Mouse (Mus musculus) bone marrow, adult 2 months (tissue): Measurements from ENCODE around the gene Tnfsf8. TPM values are rescaled to one million over a fixed set of nuclear protein-coding genes. Genes with fewer than 3 reads are reported as not detected.

Experiments
- H3K27ac ChIP-seq: fragments of 200-500 bp; 2 replicates; pipeline ENCODE4 v1.5.1; 2012; ENCODE audit warnings: low read depth, mild to moderate bottlenecking, control low read depth, inconsistent platforms, low read length; ENCODE audit not compliant: control insufficient read depth, poor library complexity, insufficient read depth
- H3K4me1 ChIP-seq: fragments of 200-500 bp; 2 replicates; pipeline ENCODE4 v1.6.1; 2011; ENCODE audit warnings: low read length; ENCODE audit not compliant: control insufficient read depth, insufficient read depth
- H3K4me3 ChIP-seq: fragments of 200-500 bp; replicated peaks from 2 replicates; pipeline ENCODE3; 2011; ENCODE audit warnings: mild to moderate bottlenecking, low read depth, low read length, control low read depth; ENCODE audit not compliant: control insufficient read depth
- CTCF ChIP-seq: fragments of 200-500 bp; IDR thresholded peaks from 2 replicates; pipeline ENCODE4 v1.5.1; 2011; ENCODE audit warnings: low read length, control low read depth; ENCODE audit not compliant: control insufficient read depth, insufficient read depth
- POLR2A ChIP-seq: fragments of 200-500 bp; IDR thresholded peaks from 2 replicates; pipeline ENCODE4 v1.6.1; 2011; ENCODE audit warnings: low read depth, mild to moderate bottlenecking, control low read depth, low read length, borderline replicate concordance; ENCODE audit not compliant: control insufficient read depth
- WGBS: fragments of 180-500 bp; shearing (Covaris S2); methylation state at CpG from one replicate; pipeline ENCODE4 v1.1.7; 2018; 5-methylcytosine and 5-hydroxymethylcytosine counted together
- polyA plus RNA-seq: library from polyadenylated mRNA; stranded (reverse); fragments of >200 nt; gene quantifications from 2 replicates; pipeline ENCODE4 v1.2.4, GENCODE M21; 2011; ENCODE audit warnings: low replicate concordance; ENCODE audit not compliant: missing spikeins, insufficient read depth, insufficient read length

Gene Tnfsf8
- 0.25 and 0.52 TPM in 2 replicates for polyA plus RNA-seq

DNA sequence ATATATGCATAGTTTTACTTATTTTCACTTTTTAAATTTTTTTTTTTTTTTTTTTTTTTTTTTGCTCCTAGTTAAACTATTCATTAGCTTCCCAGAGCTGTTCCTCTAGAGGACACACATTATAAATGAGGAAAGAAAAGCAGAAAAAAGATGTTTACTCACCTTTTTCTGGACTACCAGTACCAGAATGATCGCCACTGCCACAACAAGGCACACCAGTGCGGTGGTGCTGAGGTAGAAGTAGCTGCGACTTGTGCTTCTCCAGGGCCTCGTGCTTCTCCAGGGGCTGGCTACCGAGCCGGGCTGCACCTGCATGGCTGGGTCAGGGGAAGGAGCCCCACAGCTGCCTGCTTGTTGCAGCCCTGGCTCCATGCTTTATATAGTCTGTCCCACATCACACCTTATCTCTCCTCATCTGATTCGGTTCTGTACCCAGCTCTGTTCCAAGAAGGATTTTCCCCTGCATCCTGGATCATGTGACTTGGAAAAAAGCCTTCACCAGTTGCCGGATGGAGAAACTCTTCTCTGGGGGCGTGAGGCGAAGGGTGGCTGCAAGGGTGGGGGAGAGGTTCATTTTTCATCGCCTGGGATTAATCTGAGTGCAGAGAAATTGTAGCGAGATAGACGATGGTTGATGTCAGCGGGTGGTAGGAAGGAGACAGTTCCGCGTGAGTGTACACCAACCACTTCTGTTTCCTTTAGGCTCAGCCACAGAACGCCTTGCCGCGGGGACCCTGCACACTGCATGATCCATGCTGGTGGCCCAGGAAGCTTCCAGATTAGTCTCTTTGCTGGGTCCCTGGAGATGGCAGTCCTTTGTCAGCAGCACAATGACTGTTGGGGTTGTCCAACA, at the start of gene Tnfsf8:
Gene Tnfsf8 (minus strand): TSS at position 660 of the 853 bp plus-strand sequence.
- H3K4me3 ChIP-seq, result no peak within 1 kb of the TSS
- TF ChIP-seq CTCF, result no peak
- no peak for TF ChIP-seq POLR2A
- WGBS, result 7% methylated on average over 19 of the region's 19 CpGs
- no peak within 1 kb of the TSS for H3K27ac ChIP-seq
- peaks cover 2% of the 10 kb centered on the region for H3K4me1 ChIP-seq

DNA sequence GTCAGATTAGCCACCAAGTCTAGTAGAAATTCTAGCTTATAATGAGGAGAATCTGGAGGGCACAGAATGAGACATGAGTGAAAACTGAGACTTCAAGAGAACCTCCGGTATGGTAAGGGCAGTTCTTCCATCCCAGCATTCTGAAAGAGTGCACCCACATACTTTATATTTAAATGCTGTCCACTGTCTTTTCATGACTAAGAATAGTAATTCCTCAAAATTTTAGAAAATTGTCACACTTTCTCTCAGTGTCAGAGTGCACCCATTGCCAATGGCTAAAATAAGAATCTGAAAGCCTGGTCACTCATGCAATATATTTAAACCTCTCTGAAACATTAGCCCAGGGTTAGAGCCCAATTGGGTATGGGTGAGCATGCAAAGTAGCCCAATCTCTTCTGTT, 47.4 kb upstream of the Tnfsf8 start:
- no peak overlapping the region for H3K27ac ChIP-seq
- H3K4me1 ChIP-seq, result no peaks in the 10 kb centered on the region; the same call in 1 of the 2 replicates
- H3K4me3 ChIP-seq, result no peak overlapping the region
- WGBS, result 75% methylated on average over 1 of the region's 1 CpGs
- no peak for TF ChIP-seq CTCF

DNA sequence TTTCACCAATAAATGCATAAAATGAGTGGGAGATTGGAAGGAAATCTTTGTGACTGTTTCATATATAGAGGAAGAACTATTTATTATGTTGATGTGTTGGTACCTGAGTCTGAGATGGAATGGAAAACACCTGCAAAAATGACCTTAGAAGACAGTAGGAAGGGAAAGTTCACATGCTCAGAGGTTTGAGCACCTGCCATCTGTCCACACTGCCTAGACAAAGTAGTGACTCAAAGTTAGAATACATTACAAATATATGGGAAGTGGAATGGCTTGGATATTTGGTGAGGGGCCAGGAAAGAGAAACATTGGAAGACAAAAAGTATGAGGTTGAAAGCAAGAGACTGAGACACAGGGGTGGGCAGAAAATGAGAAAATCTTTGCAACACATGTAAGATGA, 46.3 kb upstream of the Tnfsf8 start:
- H3K4me1 ChIP-seq, result no peaks in the 10 kb centered on the region; the same call in 1 of the 2 replicates
- H3K27ac ChIP-seq, result no peak overlapping the region
- TF ChIP-seq POLR2A (no peak), CTCF (no peak)
- no peak overlapping the region for H3K4me3 ChIP-seq

DNA sequence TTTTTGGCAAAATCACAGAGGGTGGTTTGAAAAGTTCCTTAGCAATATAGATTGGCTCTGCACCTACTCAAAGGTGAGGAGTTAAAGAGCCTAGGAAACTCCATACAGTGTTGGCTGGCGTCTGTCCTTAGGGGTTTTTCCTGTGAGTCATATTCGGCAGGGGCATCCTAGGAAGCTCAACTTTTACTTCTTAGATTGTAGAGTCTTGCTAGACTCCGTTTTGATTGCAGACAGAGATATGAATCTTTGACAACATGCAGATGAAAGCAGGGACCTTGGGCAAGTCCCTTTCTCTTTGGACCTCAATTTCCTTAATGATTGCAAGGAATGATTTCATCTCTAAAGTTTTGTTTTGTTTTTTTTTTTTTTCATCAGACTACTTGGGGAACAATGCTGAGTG, 44.9 kb upstream of the Tnfsf8 start:
- Histone ChIP-seq H3K27ac (no peak overlapping the region), H3K4me1 (no peaks in the 10 kb centered on the region; the same call in 1 of the 2 replicates), H3K4me3 (no peak overlapping the region)
- WGBS, result 48% methylated on average over 3 of the region's 3 CpGs
- TF ChIP-seq POLR2A (no peak), CTCF (no peak)

DNA sequence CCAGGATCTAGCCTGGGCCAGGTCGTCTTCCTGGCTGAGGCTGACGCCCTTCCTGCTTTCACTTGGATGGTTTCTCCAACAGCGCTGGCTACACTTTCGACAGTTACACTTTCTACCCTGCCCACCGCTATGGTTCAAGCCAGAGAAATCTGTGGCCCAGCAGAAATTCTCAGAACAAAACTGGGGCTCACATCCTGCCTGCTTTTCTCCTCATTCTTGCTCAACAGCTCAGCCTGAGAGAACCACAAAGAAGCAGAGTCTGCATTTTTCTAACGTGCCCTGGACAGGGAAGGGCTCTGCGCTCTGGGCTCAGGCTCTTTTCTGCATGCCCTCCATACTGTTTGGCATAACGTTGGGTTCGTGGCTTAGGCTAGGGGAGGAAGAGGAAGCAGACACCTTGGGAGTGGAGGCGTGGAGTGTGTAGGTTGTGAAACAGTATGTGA, 38.0 kb upstream of the Tnfsf8 start:
- Histone ChIP-seq H3K4me3 (no peak overlapping the region), H3K27ac (no peak overlapping the region), H3K4me1 (no peaks in the 10 kb centered on the region; the same call in 1 of the 2 replicates)
- TF ChIP-seq CTCF (no peak), POLR2A (no peak)
- 6% methylated on average over 10 of the region's 10 CpGs for WGBS

DNA sequence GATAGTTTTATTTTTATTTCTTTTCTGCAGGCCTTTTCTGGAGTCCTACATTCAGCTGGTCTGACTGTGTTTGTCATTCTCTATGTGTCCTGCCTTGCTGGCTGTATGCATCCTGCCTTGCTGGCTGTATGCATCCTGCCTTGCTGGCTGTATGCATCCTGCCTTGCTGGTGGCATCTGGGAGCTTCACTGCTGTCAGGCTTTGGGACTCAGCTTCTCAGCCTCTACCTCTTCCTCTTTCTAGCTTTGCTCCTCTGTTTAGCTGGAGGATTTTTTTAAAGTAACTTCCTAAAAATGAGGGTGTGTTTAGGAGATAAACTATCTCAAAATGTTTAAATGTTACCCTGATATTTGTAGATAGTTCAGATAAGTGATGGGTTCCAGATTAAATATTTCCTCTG, 36.0 kb upstream of the Tnfsf8 start:
- Histone ChIP-seq H3K27ac (no peak overlapping the region), H3K4me3 (no peak overlapping the region), H3K4me1 (no peaks in the 10 kb centered on the region; the same call in 1 of the 2 replicates)
- TF ChIP-seq CTCF (no peak), POLR2A (no peak)

DNA sequence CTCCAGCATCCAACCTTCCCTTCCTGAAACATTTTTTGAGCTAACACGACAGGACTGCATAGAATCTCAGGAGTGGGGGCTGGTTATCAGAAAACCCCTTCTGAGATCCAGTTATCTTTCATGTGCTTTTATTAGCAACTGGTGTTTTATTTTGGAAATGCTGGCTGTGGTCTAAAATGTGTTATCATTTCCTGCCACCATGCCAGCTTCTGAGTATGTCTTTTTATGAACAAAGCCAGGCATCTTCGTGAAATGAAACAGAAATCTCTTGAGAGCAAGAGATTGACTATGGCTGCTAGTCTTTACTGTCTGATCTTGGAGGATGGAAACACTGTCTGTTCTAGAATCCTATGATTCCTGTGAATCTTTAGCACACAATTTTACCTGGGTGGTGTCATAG, 25.0 kb upstream of the Tnfsf8 start:
- 3% methylated on average over 2 of the region's 2 CpGs for WGBS
- Histone ChIP-seq H3K4me3 (no peak overlapping the region), H3K27ac (no peak overlapping the region), H3K4me1 (no peaks in the 10 kb centered on the region)
- TF ChIP-seq POLR2A, result no peak
- no peak for TF ChIP-seq CTCF

DNA sequence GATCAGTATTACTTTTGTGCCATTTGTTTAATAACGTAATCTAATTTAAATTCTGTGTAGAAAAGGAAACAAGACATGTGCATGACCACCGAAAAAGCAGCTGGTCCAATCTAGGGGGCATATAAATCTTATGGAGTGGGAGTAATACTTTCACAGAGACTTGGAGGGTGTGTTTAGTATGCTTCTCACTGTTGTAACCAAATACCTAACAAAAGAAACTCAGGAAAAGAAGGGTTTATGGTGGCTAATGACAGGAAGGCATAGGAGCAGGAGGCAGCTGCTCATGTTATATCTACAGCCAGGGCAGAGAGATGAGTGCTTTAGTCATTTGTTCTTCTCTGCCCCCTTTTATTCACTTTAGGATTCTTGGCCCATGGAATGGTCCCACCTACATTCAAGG, 15.6 kb upstream of the Tnfsf8 start:
- 77% methylated on average over 2 of the region's 2 CpGs for WGBS
- Histone ChIP-seq H3K27ac (no peak overlapping the region), H3K4me3 (no peak overlapping the region), H3K4me1 (no peaks in the 10 kb centered on the region)
- TF ChIP-seq CTCF (no peak), POLR2A (no peak)
